Mouse (Mus musculus): ENCODE results near the gene Sema4f. TPM values are rescaled to one million over a fixed set of nuclear protein-coding genes. Genes with fewer than 3 reads are reported as not detected.

The Sema4f gene
- 5.8 TPM for polyA plus RNA-seq (2014; fragmentation: Illumina TruSeq; extraction: RNeasy Lipid Tissue Mini Kit (QIAGEN cat#74804); ENCODE audit: insufficient read depth, low read depth, low replicate concordance)

DNA sequence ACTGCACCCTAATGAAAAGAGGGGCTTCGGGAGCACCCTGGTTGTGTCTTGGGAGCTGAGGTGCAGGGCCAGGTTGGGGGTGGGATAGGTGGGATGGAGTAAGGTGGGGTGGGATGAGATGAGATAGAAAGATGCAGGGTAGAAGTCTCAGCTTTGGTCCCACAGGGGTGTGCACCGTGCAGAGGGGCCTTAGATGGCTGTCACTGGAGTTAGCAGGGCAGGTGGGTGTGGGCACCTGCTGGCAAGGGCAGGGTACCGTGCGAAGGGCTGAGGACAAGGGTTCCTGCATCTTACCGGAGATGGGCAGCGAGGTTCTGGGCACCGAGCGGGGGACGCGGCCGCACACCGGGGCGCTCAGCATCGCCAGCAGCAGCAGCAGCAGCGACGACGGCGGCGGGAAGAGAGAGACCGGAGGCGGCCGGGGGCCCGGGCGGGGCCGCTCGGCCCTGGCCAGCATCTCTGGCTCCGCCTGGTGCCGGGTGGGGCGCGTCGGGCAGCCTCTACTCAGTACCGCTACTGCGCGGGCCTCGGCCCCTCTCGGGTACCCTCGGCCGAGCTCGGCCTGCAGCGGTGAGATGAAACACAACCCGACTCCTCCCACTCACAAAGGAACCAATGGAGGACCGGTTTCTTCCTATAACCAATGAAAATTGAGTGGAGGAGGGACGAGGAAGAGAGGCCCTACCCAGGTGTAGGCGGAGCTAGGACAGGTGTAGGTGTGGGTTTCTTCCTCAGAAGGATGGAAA, at the start of gene Sema4f:
TSS of gene Sema4f (minus strand) at position 603 of the 746 bp plus-strand sequence.

DNA sequence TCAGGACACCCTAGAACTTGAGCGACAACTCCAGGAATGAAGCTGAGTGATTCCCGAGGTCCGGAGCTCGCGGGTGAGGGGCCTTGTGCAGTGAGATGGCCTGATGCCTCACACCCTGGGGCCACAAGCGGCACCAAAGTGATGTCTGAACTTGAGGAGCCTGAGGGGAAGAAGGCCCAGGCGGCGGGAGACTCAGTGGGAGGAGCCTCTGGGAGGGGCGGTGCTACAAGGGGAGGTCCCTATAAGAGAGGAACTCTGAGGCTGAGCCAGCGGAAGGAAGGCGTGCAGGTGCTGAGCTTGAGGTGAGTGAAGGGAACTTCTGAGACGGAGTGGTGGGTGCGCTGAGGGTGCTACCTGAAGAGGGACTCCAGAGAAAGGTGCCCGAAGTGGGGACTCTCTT, 7.1 kb upstream of the Sema4f start, which contains the start of gene M1ap:
TSS of gene M1ap (plus strand) at position 252 of the 400 bp plus-strand sequence.

Other genes with a start within 250 kb of the Sema4f start
- gene Pole4, start 234.4 kb downstream of the Sema4f start, polyA plus RNA-seq (2014; fragmentation: Illumina TruSeq; extraction: RNeasy Lipid Tissue Mini Kit (QIAGEN cat#74804); ENCODE audit: insufficient read depth, low read depth, low replicate concordance): 44.1 TPM
- 11.0 TPM for gene Hk2, start 165.3 kb downstream of the Sema4f start, polyA plus RNA-seq (2014; fragmentation: Illumina TruSeq; extraction: RNeasy Lipid Tissue Mini Kit (QIAGEN cat#74804); ENCODE audit: insufficient read depth, low read depth, low replicate concordance)
- gene M1ap, start 7.1 kb upstream of the Sema4f start, polyA plus RNA-seq (2014; fragmentation: Illumina TruSeq; extraction: RNeasy Lipid Tissue Mini Kit (QIAGEN cat#74804); ENCODE audit: insufficient read depth, low read depth, low replicate concordance): 2.0 TPM
- gene Dok1, start 93.7 kb upstream of the Sema4f start, polyA plus RNA-seq (2014; fragmentation: Illumina TruSeq; extraction: RNeasy Lipid Tissue Mini Kit (QIAGEN cat#74804); ENCODE audit: insufficient read depth, low read depth, low replicate concordance): 16.3 TPM
- gene Loxl3, start 94.4 kb upstream of the Sema4f start, polyA plus RNA-seq (2014; fragmentation: Illumina TruSeq; extraction: RNeasy Lipid Tissue Mini Kit (QIAGEN cat#74804); ENCODE audit: insufficient read depth, low read depth, low replicate concordance): 3.4 TPM
- 127 TPM for gene Aup1, start 114.8 kb upstream of the Sema4f start, polyA plus RNA-seq (2014; fragmentation: Illumina TruSeq; extraction: RNeasy Lipid Tissue Mini Kit (QIAGEN cat#74804); ENCODE audit: insufficient read depth, low read depth, low replicate concordance)
- gene Htra2, start 115.5 kb upstream of the Sema4f start, polyA plus RNA-seq (2014; fragmentation: Illumina TruSeq; extraction: RNeasy Lipid Tissue Mini Kit (QIAGEN cat#74804); ENCODE audit: insufficient read depth, low read depth, low replicate concordance): 34.7 TPM
- 2.2 TPM for gene Dqx1, start 118.1 kb upstream of the Sema4f start, polyA plus RNA-seq (2014; fragmentation: Illumina TruSeq; extraction: RNeasy Lipid Tissue Mini Kit (QIAGEN cat#74804); ENCODE audit: insufficient read depth, low read depth, low replicate concordance)
- not detected for gene Tlx2, start 130.5 kb upstream of the Sema4f start, polyA plus RNA-seq (2014; fragmentation: Illumina TruSeq; extraction: RNeasy Lipid Tissue Mini Kit (QIAGEN cat#74804); ENCODE audit: insufficient read depth, low read depth, low replicate concordance)
- 16.3 TPM for gene Pcgf1, start 138.1 kb upstream of the Sema4f start, polyA plus RNA-seq (2014; fragmentation: Illumina TruSeq; extraction: RNeasy Lipid Tissue Mini Kit (QIAGEN cat#74804); ENCODE audit: insufficient read depth, low read depth, low replicate concordance)
- gene Lbx2, start 146.6 kb upstream of the Sema4f start, polyA plus RNA-seq (2014; fragmentation: Illumina TruSeq; extraction: RNeasy Lipid Tissue Mini Kit (QIAGEN cat#74804); ENCODE audit: insufficient read depth, low read depth, low replicate concordance): 2.9 TPM
- gene Ccdc142, start 161.8 kb upstream of the Sema4f start, polyA plus RNA-seq (2014; fragmentation: Illumina TruSeq; extraction: RNeasy Lipid Tissue Mini Kit (QIAGEN cat#74804); ENCODE audit: insufficient read depth, low read depth, low replicate concordance): 1.3 TPM
- gene Gm42688, start 161.8 kb upstream of the Sema4f start, polyA plus RNA-seq (2014; fragmentation: Illumina TruSeq; extraction: RNeasy Lipid Tissue Mini Kit (QIAGEN cat#74804); ENCODE audit: insufficient read depth, low read depth, low replicate concordance): 1.8 TPM
- gene Mrpl53, start 169.3 kb upstream of the Sema4f start, polyA plus RNA-seq (2014; fragmentation: Illumina TruSeq; extraction: RNeasy Lipid Tissue Mini Kit (QIAGEN cat#74804); ENCODE audit: insufficient read depth, low read depth, low replicate concordance): 86.8 TPM
- gene Mogs, start 175.7 kb upstream of the Sema4f start, polyA plus RNA-seq (2014; fragmentation: Illumina TruSeq; extraction: RNeasy Lipid Tissue Mini Kit (QIAGEN cat#74804); ENCODE audit: insufficient read depth, low read depth, low replicate concordance): 17.2 TPM
- gene Wbp1, start 181.8 kb upstream of the Sema4f start, polyA plus RNA-seq (2014; fragmentation: Illumina TruSeq; extraction: RNeasy Lipid Tissue Mini Kit (QIAGEN cat#74804); ENCODE audit: insufficient read depth, low read depth, low replicate concordance): 67.8 TPM
- gene Ino80b, start 185.7 kb upstream of the Sema4f start, polyA plus RNA-seq (2014; fragmentation: Illumina TruSeq; extraction: RNeasy Lipid Tissue Mini Kit (QIAGEN cat#74804); ENCODE audit: insufficient read depth, low read depth, low replicate concordance): 19.2 TPM
- gene Rtkn, start 195.7 kb upstream of the Sema4f start, polyA plus RNA-seq (2014; fragmentation: Illumina TruSeq; extraction: RNeasy Lipid Tissue Mini Kit (QIAGEN cat#74804); ENCODE audit: insufficient read depth, low read depth, low replicate concordance): 22.6 TPM
- gene Wdr54, start 216.6 kb upstream of the Sema4f start, polyA plus RNA-seq (2014; fragmentation: Illumina TruSeq; extraction: RNeasy Lipid Tissue Mini Kit (QIAGEN cat#74804); ENCODE audit: insufficient read depth, low read depth, low replicate concordance): 6.7 TPM
- gene 1700003E16Rik, start 216.6 kb upstream of the Sema4f start, polyA plus RNA-seq (2014; fragmentation: Illumina TruSeq; extraction: RNeasy Lipid Tissue Mini Kit (QIAGEN cat#74804); ENCODE audit: insufficient read depth, low read depth, low replicate concordance): 3.6 TPM
- gene Dctn1, start 226.2 kb upstream of the Sema4f start, polyA plus RNA-seq (2014; fragmentation: Illumina TruSeq; extraction: RNeasy Lipid Tissue Mini Kit (QIAGEN cat#74804); ENCODE audit: insufficient read depth, low read depth, low replicate concordance): 44.7 TPM